Comparison of ENCODE assay signal across 14 mouse cellular contexts in genomic region chr8:26595431-26596018, GRCm38 (mm10).
DNase-seq lines count a peak whose midpoint lies in the region; ATAC-seq and TF ChIP-seq lines count a peak whose summit lies in the region.
"Had no signal": no experiment of that assay in that cellular context is flagged by ENCODE, and none has a peak within 500 bp of the region (broad histone marks: within the 10 kb centered on the region; RNA-seq: fewer than 3 reads in every experiment).

No protein-coding gene starts in this region.

- H3K4me3 ChIP-seq in kidney, embryonic 15.5 days (replicated peaks) = no peak overlapping the region
- H3K4me3 ChIP-seq in forebrain, postnatal 0 days (ENCODE audit: low read depth, low read length) = no peak overlapping the region
- H3K4me3 ChIP-seq: embryonic facial prominence, embryonic 13.5 days; myocyte had no signal

- peaks cover 35% of the 10 kb centered on the region for H3K27me3 ChIP-seq in kidney, embryonic 15.5 days
- no peaks in the 10 kb centered on the region for H3K27me3 ChIP-seq in forebrain, postnatal 0 days (ENCODE audit: insufficient read depth, low read length)
- H3K27me3 ChIP-seq: embryonic facial prominence, embryonic 13.5 days had no signal

- no peaks in the 10 kb centered on the region for H3K36me3 ChIP-seq in kidney, embryonic 15.5 days
- no peaks in the 10 kb centered on the region for H3K36me3 ChIP-seq in forebrain, postnatal 0 days (ENCODE audit: insufficient read depth)
- H3K36me3 ChIP-seq: embryonic facial prominence, embryonic 13.5 days had no signal

- no peaks in the 10 kb centered on the region for H3K9me3 ChIP-seq in kidney, embryonic 15.5 days (replicated peaks)
- no peaks in the 10 kb centered on the region for H3K9me3 ChIP-seq in forebrain, postnatal 0 days (ENCODE audit: low read length)
- H3K9me3 ChIP-seq: embryonic facial prominence, embryonic 13.5 days had no signal

- WGBS in kidney, embryonic 15.5 days = 35% methylated on average over 13 of the region's 13 CpGs
- WGBS in forebrain, postnatal 0 days = 60% methylated on average over 13 of the region's 13 CpGs

- peaks cover 28% of the 10 kb centered on the region for H3K4me1 ChIP-seq in kidney, embryonic 15.5 days
- no peaks in the 10 kb centered on the region for H3K4me1 ChIP-seq in forebrain, postnatal 0 days (ENCODE audit: insufficient read depth)

- no peak for TF ChIP-seq CTCF in forebrain, postnatal 0 days (IDR thresholded peaks at IDR 0.05; ENCODE audit: low read depth)

- no peak overlapping the region for H3K27ac ChIP-seq in kidney, embryonic 15.5 days
- H3K27ac ChIP-seq in forebrain, postnatal 0 days (ENCODE audit: low read depth, low read length) = no peak overlapping the region
- H3K27ac ChIP-seq: embryonic facial prominence, embryonic 13.5 days had no signal

- no peak for ATAC-seq in kidney, embryonic 15.5 days (replicated peaks; ENCODE audit: low FRiP score)
- ATAC-seq in forebrain, postnatal 0 days = peak; percentile 71
- no peak for ATAC-seq in megakaryocyte, adult 5-6 weeks (ENCODE audit: poor library complexity, severe bottlenecking)
- ATAC-seq: activated CD4-positive, CD25-positive, alpha-beta regulatory T cell, adult 4 months had no signal

- H3K9ac ChIP-seq in kidney, embryonic 15.5 days = no peak overlapping the region
- no peak overlapping the region for H3K9ac ChIP-seq in forebrain, postnatal 0 days
- H3K9ac ChIP-seq: embryonic facial prominence, embryonic 13.5 days had no signal

- H3K4me2 ChIP-seq in kidney, embryonic 15.5 days = peak overlapping the region; percentile 32
- no peak overlapping the region for H3K4me2 ChIP-seq in forebrain, postnatal 0 days (ENCODE audit: low read depth)
- H3K4me2 ChIP-seq: embryonic facial prominence, embryonic 13.5 days had no signal

- DNase-seq in adrenal gland, postnatal 10 days = peak; percentile 29
- no peak for DNase-seq in adrenal gland, adult (ENCODE audit: inconsistent age in 2 of 2, low spot score in 1 of 2)
- DNase-seq in kidney, adult 18-20 months = no peak
- DNase-seq in forebrain, postnatal 0 days = peak; percentile 56
- DNase-seq in neural tube, embryonic 10.5 days (ENCODE audit: extremely low spot score, low spot score) = peak; percentile 21
- no peak for DNase-seq in spleen, postnatal 4 days (ENCODE audit: low spot score in 2 of 2)
- DNase-seq: cerebellum, adult 18-20 months; lung, postnatal 14 days; thymus, postnatal 36 days had no signal

Comparison
In these comparisons a context has a peak if more than half of its experiments do, and no peak if none do; other contexts are left out.
1. DNase-seq: peak in adrenal gland, postnatal 10 days (single experiment), forebrain, postnatal 0 days (single experiment) and neural tube, embryonic 10.5 days (single experiment); none in adrenal gland, adult (0 of 2), kidney, adult 18-20 months (single experiment) and spleen, postnatal 4 days (0 of 2).